Mouse (Mus musculus) kidney, adult 2 months (tissue): ENCODE measurements around the gene Ebf1. TPM values are rescaled to one million over a fixed set of nuclear protein-coding genes. Genes with fewer than 3 reads are reported as not detected.

Experiments used
- DNase-seq: peaks from one replicate; pipeline ENCODE4 v3.0.0; 2021
- H3K27ac ChIP-seq: fragments of 200-500 bp; 2 replicates; pipeline ENCODE4 v1.5.1; 2012; ENCODE audit warnings: low read depth, low read length, control low read depth, inconsistent platforms; ENCODE audit not compliant: insufficient read depth
- H3K27me3 ChIP-seq: fragments of 200-500 bp; replicated peaks from 2 replicates; pipeline ENCODE4 v1.6.1; 2012; ENCODE audit warnings: mild to moderate bottlenecking, moderate library complexity, low read length, inconsistent platforms; ENCODE audit not compliant: control insufficient read depth, insufficient read depth
- H3K36me3 ChIP-seq: fragments of 200-500 bp; 2 replicates; pipeline ENCODE4 v1.6.1; 2012; ENCODE audit warnings: mild to moderate bottlenecking, moderate library complexity, low read length, inconsistent platforms; ENCODE audit not compliant: control insufficient read depth, insufficient read depth
- H3K4me1 ChIP-seq: fragments of 200-500 bp; 2 replicates; pipeline ENCODE4 v1.6.1; 2011; ENCODE audit warnings: low read length; ENCODE audit not compliant: control insufficient read depth, insufficient read depth
- H3K4me3 ChIP-seq: fragments of 200-500 bp; 2 replicates; pipeline ENCODE4 v1.5.1; 2011; ENCODE audit warnings: mild to moderate bottlenecking, low read depth, low read length, control low read depth; ENCODE audit not compliant: insufficient read depth
- CTCF ChIP-seq: fragments of 200-500 bp; conservative IDR thresholded peaks from 2 replicates; pipeline ENCODE4 v1.5.1; 2011; ENCODE audit warnings: low read depth, mild to moderate bottlenecking, control low read depth, low read length, moderate library complexity, mixed read lengths; ENCODE audit not compliant: insufficient read depth, insufficient read length
- POLR2A ChIP-seq: fragments of 200-500 bp; IDR thresholded peaks from one replicate; pipeline ENCODE4 v1.6.1; 2011; ENCODE audit warnings: low read depth, low read length, control low read depth
- WGBS: fragments of 180-500 bp; shearing (Covaris S2); methylation state at CpG from one replicate; pipeline ENCODE4 v1.1.7; 2018; 5-methylcytosine and 5-hydroxymethylcytosine counted together
- polyA plus RNA-seq: library from polyadenylated mRNA; depleted of rRNA; stranded (reverse); fragments of >200 nt; gene quantifications from 2 replicates; pipeline ENCODE4 v1.2.3, GENCODE M21; 2012

Ebf1 gene
- polyA plus RNA-seq, 1 experiment: 12.2 TPM

DNA sequence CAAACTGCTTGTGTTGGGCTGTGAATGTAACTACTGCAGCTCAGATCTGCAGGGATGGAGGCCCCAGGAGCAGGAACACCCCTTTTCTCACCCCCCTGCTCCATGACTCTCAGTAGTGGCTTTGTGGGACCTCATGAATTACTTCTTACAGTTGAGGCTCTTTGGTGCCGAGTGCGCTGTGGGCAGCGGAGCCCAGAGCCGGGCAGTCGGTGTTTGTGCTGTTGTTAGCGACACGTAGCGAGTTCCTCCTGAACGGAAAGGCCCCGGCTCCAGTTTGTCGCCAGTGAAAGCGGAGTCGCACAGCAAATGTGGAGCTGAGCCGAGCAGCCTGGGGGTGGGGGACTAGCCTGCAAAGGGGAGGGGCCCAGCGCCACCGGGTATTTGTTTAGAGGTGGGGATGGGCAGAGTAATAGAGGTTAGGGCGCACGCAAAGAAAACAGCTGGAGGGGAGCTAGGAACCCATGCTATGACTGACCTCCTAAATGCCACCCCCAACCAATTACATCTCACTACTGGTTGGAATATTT is 48.1 kb downstream of the Ebf1 start:
- Histone ChIP-seq H3K27me3 (no peaks in the 10 kb centered on the region; the same call in 1 of the 2 replicates), H3K4me3 (peak overlapping the region; percentile 21; the same call in 1 of the 2 replicates), H3K4me1 (no peaks in the 10 kb centered on the region), H3K36me3 (no peaks in the 10 kb centered on the region), H3K27ac (peak overlapping the region; percentile 27; the same call in 1 of the 2 replicates)
- WGBS: 9% methylated on average over 18 of the region's 18 CpGs
- TF ChIP-seq POLR2A (no peak), CTCF (no peak)
- peak; percentile 76 for DNase-seq

DNA sequence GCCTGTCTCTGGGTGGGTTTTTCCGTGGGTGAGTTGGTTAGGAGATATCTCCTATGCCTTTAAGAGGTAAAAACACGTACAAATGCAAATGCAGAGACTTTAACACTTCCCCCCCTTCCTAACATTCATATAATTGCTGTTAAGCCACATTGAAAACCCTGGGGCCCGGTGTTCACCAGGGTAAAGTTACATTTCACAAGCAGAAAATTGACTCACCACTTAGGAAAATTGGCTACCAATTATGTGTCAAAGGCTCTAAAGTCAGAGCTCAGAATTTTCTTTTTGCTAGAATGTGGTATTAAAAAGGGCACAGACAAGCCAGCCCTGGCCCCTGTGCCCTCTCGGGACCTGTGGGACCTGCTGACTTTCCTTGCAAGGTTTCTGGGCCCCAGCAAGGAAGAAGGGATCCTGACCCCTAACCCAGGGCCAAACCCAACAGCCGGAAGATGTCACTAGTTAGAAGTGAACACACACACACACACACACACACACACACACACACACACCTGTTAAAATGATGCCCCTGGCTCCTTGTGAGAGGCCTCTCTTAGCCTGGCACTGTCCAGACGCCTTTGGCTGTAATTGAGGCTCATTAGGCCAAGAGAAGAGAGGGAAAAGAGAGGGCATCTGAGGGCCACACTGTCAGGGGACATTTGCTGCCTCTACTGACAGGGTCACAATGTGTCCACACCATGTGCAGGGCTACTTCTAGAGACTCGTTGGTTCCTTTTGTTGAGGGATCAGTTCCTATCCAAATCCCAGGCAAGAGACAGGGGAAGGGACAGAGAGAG is 48.8 kb downstream of the Ebf1 start:
- 52% methylated on average over 7 of the region's 7 CpGs for WGBS
- no peaks in the 10 kb centered on the region for H3K4me1 ChIP-seq
- no peaks in the 10 kb centered on the region; the same call in 1 of the 2 replicates for H3K27me3 ChIP-seq
- no peak for TF ChIP-seq CTCF
- no peak for TF ChIP-seq POLR2A
- H3K36me3 ChIP-seq: no peaks in the 10 kb centered on the region
- no peak overlapping the region for H3K4me3 ChIP-seq
- no peak for DNase-seq
- 0 out of 2 replicates have a peak overlapping the region, but pooled peaks have one; percentile 3 for H3K27ac ChIP-seq

DNA sequence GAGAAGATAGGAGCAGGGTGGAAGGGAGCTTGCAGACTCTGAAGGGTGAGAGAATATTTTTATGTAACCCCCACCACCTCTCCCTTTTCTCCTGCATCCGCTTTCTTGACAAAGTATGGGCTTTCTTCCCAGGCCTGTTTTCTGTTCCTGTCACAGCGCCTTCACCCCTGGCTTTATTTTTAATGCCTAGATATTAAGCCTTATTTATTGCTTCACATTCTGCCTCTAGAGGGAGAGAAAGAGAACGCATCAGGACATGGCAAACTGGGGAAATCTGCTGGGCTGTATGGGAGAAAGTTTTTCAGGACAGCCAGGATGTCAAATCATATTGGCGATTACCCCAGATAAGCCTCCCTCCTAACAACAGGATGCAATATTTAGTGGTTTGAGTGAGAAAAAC is 49.6 kb downstream of the Ebf1 start:
- no peaks in the 10 kb centered on the region; the same call in 1 of the 2 replicates for H3K27me3 ChIP-seq
- H3K4me1 ChIP-seq: no peaks in the 10 kb centered on the region
- no peak overlapping the region for H3K4me3 ChIP-seq
- peak; percentile 54 for DNase-seq
- H3K36me3 ChIP-seq: no peaks in the 10 kb centered on the region
- TF ChIP-seq CTCF: no peak
- no peak for TF ChIP-seq POLR2A
- 52% methylated on average over 4 of the region's 4 CpGs for WGBS
- peak overlapping the region; percentile 3; the same call in 1 of the 2 replicates for H3K27ac ChIP-seq

DNA sequence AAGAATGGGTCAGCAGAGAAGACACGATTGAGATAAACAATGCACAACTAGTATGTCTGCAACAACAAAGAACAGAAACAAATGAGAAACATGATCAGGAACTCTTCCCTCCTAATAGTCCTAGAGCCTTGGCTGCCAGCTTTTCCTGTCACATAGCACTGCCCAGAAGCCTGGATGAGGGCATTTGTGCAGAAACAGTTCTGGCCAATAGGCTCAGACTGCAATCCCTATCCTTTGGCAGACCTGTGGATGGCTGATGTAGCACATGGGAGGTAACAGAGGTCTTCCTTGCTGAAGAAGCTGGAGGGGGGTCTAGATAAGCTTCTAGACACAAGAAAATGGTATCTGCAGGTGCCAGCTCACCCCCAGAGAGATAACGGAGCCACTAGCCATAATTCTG is 64.2 kb downstream of the Ebf1 start:
- H3K27ac ChIP-seq: no peak overlapping the region
- DNase-seq: no peak
- no peaks in the 10 kb centered on the region for H3K4me1 ChIP-seq
- no peaks in the 10 kb centered on the region; the same call in 1 of the 2 replicates for H3K27me3 ChIP-seq
- 81% methylated on average over 2 of the region's 2 CpGs for WGBS
- no peaks in the 10 kb centered on the region for H3K36me3 ChIP-seq
- no peak overlapping the region for H3K4me3 ChIP-seq
- no peak for TF ChIP-seq CTCF
- TF ChIP-seq POLR2A: no peak

DNA sequence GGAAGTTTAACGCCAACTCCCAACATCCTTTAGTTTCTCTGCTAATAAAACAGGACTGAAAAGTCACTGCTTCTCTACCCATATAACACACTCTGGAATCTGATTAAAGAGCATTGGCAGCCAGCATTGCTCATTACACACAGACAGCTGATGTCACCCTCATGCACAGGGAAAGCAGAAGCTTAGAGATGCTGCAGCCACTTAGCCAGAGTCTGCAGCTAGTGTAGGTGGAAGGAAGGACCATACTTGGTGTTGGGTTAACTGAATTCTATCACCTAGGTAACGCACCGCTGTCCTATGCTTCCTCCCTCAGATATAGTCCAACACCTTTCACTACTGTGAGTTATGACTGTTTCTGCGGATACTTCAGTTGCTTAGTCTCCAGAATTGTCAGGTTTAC is 64.9 kb downstream of the Ebf1 start:
- Histone ChIP-seq H3K27ac (no peak overlapping the region), H3K4me1 (no peaks in the 10 kb centered on the region), H3K27me3 (no peaks in the 10 kb centered on the region; the same call in 1 of the 2 replicates), H3K4me3 (no peak overlapping the region), H3K36me3 (no peaks in the 10 kb centered on the region)
- no peak for DNase-seq
- TF ChIP-seq CTCF: no peak
- WGBS: 76% methylated on average over 4 of the region's 4 CpGs

DNA sequence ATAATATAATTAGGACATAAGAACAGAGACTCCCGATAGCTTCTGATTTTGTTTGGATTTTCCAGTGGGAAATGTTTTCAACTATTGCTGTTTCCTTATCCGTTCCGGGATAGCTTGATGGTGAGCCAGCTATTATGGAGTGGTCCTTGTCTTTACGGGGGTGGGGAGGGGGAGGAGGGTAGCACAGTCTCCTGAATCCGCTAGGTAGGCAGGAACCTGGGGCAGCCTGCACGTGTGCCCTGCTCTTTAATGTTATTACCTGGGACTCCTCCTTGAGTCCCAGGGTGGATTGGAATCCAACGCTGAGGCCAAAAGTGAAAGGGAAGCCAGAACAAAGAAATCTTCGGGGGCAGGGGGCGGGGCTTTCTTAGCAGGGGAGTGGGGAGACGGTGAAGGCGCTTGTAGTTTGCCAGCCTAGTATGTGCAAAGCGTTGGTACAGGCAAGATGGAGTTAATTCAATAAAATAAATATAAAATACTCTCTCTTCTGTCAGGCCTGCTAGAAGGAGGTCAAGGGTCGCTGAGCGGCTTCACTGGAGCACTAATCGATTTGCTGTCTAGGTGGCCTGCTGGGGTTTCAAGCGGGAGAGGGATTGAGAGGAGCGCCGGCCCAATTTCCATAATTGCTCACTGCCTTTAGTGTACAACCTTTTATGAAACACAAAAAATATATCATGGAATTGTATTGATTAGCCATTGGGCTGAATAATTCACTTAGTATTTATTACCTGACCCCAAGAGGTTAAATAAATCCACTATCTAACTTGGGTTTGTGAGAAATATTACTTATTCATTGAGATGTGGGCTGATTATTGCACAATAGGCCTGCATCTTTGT is 65.8 kb downstream of the Ebf1 start:
- Histone ChIP-seq H3K4me1 (no peaks in the 10 kb centered on the region), H3K27ac (no peak overlapping the region), H3K27me3 (no peaks in the 10 kb centered on the region; the same call in 1 of the 2 replicates), H3K36me3 (no peaks in the 10 kb centered on the region), H3K4me3 (no peak overlapping the region)
- no peak for DNase-seq
- WGBS: 51% methylated on average over 18 of the region's 18 CpGs
- TF ChIP-seq CTCF (no peak), POLR2A (no peak)
